Mouse (Mus musculus): ENCODE results near the gene Rbm19.

Gene Rbm19

GRCm38 (mm10) chr5:120196879-120197278 is 80.6 kb downstream of the Rbm19 start:
- in situ Hi-C loops (cut with MboI, MseI): no loop called here

- in situ Hi-C loops (cut with MboI, MseI): no loop called here
Measured at GRCm38 (mm10) chr5:120197813-120198387, 81.6 kb downstream of the Rbm19 start.

- in situ Hi-C loops (cut with MboI, MseI): no loop called here
Measured at GRCm38 (mm10) chr5:120199865-120200264, 83.6 kb downstream of the Rbm19 start.

- in situ Hi-C loops (cut with MboI, MseI): no loop called here
Measured at GRCm38 (mm10) chr5:120204316-120204715, 88.1 kb downstream of the Rbm19 start.

GRCm38 (mm10) chr5:120206313-120206943 is 90.2 kb downstream of the Rbm19 start:
- in situ Hi-C loops (cut with MboI, MseI): no loop called here

- in situ Hi-C loops (cut with MboI, MseI): no loop called here
Measured at GRCm38 (mm10) chr5:120207492-120207891, 91.2 kb downstream of the Rbm19 start.

- in situ Hi-C loops (cut with MboI, MseI): no loop called here
Measured at GRCm38 (mm10) chr5:120210668-120211067, 94.4 kb downstream of the Rbm19 start.

GRCm38 (mm10) chr5:120211182-120211581 is 94.9 kb downstream of the Rbm19 start:
- in situ Hi-C loops (cut with MboI, MseI): no loop called here

GRCm38 (mm10) chr5:120214511-120214910 is 98.2 kb downstream of the Rbm19 start:
- in situ Hi-C loops (cut with MboI, MseI): no loop called here

GRCm38 (mm10) chr5:120221216-120221615 is 105.0 kb downstream of the Rbm19 start:
- in situ Hi-C loops (cut with MboI, MseI): no loop called here

- in situ Hi-C loops (cut with MboI, MseI): no loop called here
Measured at GRCm38 (mm10) chr5:120225383-120225782, 109.1 kb downstream of the Rbm19 start.

- in situ Hi-C loops (cut with MboI, MseI): no loop called here
Measured at GRCm38 (mm10) chr5:120228613-120229409, 112.5 kb downstream of the Rbm19 start.

GRCm38 (mm10) chr5:120231435-120232147 is 115.3 kb downstream of the Rbm19 start:
- in situ Hi-C loops (cut with MboI, MseI): no loop called here

- in situ Hi-C loops (cut with MboI, MseI): no loop called here
Measured at GRCm38 (mm10) chr5:120235147-120235546, 118.9 kb downstream of the Rbm19 start.

GRCm38 (mm10) chr5:120235571-120235970 is 119.3 kb downstream of the Rbm19 start:
- in situ Hi-C loops (cut with MboI, MseI): no loop called here

- in situ Hi-C loops (cut with MboI, MseI): no loop called here
Measured at GRCm38 (mm10) chr5:120240071-120240470, 123.8 kb downstream of the Rbm19 start.

GRCm38 (mm10) chr5:120245336-120245735 is 129.1 kb downstream of the Rbm19 start:
- in situ Hi-C loops (cut with MboI, MseI): no loop called here

All from T-helper 17 cell (primary cell).